Mouse (Mus musculus) kidney, postnatal 36 days (tissue): Measurements from ENCODE around the gene Gbx1.
A peak's percentile ranks its signal among the peaks of the same experiment; 100 is the strongest.
"Not testable (repeated sequence)": the region's sequence is repeated elsewhere in the genome, so short reads cannot be mapped to it uniquely, and the experiment has no call there.

Experiments used
- DNase-seq, 2 experiments: peaks; one replicate each; pipeline ENCODE4 v3.0.0; 2021 to 2022; ENCODE audit warnings: mixed read lengths in 2 of 2

Gene Gbx1

GRCm38 (mm10) chr5:24526889-24527230 is at the start of gene Gbx1:
TSS of gene Gbx1 (minus strand) at chr5:24527202.
- DNase-seq: peak in 1 of 2 experiments; percentile 63

- DNase-seq: peak in 1 of 2 experiments; percentile 42
These were observed 49.8 kb upstream of the Gbx1 start for GRCm38 (mm10) chr5:24576801-24577182.

GRCm38 (mm10) chr5:24575948-24576347 is 48.9 kb upstream of the Gbx1 start:
- no peak for DNase-seq

GRCm38 (mm10) chr5:24556709-24557108 is 29.7 kb upstream of the Gbx1 start, which contains the start of gene 4931409K22Rik:
TSS of gene 4931409K22Rik (minus strand) at chr5:24556809.
- no peak for DNase-seq

DNA sequence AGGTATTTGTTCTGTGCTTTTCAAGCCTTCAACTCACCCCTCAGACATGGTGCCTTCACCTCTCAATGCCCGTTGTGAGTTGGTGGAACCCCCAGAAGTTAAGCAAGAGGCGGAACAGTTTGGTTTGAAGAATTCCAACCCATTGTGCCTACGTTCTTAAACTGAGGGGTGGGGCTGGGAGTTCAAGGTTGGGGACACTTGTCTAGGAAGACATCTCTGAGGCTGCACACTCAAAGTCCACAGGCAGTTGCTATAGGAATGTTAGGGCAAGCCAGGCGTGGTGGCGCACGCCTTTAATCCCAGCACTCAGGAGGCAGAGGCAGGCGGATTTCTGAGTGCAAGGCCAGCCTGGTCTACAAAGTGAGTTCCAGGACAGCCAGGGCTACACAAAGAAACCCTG is 28.3 kb upstream of the Gbx1 start:
- DNase-seq: not testable (repeated sequence)

- no peak for DNase-seq
These were observed 26.7 kb upstream of the Gbx1 start for GRCm38 (mm10) chr5:24553621-24554244.

DNA sequence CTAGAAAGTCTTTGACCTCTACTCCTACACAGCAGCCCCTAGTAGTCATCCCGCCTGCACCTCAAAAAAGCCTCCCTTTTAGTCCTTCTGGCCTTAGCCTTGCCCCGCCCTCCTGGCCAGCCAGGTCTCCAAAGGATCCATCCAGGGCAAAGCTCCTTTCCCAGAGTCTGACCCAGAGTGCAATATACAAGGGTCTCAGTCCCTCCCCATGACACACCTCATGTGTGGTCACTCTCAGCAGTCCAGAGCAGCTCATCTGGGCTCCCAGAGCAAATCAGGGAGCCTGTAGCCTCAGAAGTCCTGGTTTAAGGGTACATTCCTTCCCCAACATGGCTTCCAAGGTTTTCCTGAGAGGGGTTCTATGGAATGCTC is 24.3 kb upstream of the Gbx1 start:
- DNase-seq: no peak

- peak; percentile 26 to 55 for DNase-seq
These were observed 23.8 kb upstream of the Gbx1 start for GRCm38 (mm10) chr5:24550598-24551316.

DNA sequence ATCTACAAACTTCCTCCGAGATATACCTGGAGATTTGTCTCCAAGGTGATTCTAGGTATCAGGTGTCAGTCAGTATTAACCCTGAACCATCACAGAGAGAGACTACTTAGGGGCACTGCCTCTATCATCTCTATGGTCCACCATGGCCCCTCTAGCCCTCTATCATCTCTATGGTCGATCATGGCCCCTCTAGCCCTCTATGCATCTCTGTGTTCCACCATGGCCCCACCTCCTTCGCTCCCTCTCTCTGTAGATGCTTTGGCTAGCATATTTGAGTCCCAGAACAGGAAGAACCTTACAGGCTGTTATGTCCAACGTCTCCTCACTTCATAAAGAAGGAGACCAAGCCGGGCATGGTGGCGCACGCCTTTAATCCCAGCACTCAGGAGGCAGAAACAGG is 15.6 kb upstream of the Gbx1 start:
- DNase-seq: no peak

DNA sequence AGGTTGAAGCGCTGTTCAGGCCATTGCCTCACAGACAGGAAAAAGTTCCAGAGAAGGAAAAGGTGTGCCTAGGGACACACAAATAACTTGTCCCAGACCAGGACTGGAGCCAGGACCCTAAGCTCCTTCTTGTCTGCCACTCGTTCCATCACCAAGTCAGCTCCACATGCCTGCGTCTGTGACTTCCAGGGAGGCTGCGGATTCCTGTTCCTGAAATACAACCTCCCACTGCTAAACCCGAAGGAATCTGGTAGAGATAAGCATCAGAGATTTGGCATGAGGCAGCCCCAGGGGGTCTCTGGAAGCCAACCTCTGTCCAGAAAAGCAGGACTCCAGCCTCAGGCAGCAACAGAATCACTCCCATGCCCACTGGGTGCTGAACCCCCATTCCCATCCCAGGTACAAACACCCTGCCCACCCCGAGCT is 14.2 kb upstream of the Gbx1 start:
- no peak for DNase-seq

GRCm38 (mm10) chr5:24540387-24541143 is 13.6 kb upstream of the Gbx1 start, which contains the start of gene Asb10:
TSS of gene Asb10 (minus strand) at chr5:24540978.
- DNase-seq: peak; percentile 50 to 79

- DNase-seq: no peak
These were observed 12.7 kb upstream of the Gbx1 start for GRCm38 (mm10) chr5:24539571-24540296.

GRCm38 (mm10) chr5:24537618-24538017 is 10.6 kb upstream of the Gbx1 start:
- no peak for DNase-seq

DNA sequence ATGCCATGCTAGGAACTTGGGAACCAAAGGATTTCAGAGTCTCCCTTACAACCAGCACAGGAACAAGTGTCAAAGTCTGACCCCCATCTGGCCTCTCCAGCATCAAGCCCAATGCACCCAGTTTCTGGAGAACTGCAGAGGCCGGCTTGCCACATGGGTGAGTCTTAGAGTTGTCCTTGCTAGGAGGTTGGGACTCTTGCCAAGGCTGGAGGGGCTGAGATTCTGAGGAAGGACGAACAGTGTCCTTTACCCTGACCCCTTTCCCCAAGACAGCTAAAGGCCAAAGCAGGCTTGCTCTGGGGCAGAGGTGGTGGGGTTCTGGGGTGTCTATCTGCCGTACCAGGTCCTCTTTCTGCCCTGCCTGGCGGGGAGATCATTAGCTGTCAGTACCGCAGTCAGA is 9.5 kb upstream of the Gbx1 start:
- DNase-seq: no peak

DNA sequence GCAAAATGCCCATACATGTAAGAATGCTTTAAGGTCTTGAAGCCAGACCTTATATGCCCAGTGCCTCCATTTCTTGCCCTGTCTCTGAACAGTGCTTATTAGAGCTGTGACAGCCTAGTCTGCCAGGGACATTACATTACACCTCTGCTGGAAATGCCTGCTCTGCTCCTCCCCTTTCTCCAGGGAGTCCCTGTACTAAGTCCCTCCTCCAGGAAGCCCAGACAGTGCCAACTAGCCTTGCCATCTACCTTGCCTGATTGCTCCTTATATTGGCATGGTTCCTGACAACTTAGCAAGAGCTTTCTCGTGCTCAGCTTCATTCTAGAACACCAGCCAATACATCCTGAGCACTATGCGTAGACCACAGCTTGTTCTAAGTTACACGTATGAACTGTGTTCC is 8.7 kb upstream of the Gbx1 start:
- no peak for DNase-seq

GRCm38 (mm10) chr5:24534292-24534691 is 7.3 kb upstream of the Gbx1 start:
- peak in 1 of 2 experiments; percentile 36 for DNase-seq

GRCm38 (mm10) chr5:24533391-24533790 is 6.4 kb upstream of the Gbx1 start:
- no peak for DNase-seq

GRCm38 (mm10) chr5:24530042-24530689 is 3.2 kb upstream of the Gbx1 start:
- DNase-seq: peak; percentile 90 to 95

DNA sequence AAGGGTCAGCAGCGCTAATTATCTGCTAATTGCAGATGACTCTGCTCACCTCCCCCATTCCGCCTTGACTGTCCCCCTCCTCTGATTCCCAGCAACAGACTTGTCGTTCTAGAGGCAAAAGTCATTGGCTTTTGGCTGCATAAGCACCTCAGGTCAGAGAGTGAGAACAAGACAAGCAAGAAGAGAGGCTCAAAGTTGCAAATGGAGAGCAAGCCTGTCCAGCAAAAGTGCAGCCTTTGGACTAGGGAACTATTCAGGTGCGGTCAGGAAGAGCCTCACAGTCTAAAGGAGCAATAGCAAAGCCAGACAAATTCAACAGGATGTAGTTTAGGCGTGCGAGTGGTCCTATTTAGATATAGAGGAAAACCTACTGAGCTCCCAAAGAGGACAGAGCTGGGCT is 778 bp upstream of the Gbx1 start:
- DNase-seq: no peak

- peak in 1 of 2 experiments; percentile 34 for DNase-seq
These were observed 663 bp downstream of the Gbx1 start for GRCm38 (mm10) chr5:24526190-24526888.

DNA sequence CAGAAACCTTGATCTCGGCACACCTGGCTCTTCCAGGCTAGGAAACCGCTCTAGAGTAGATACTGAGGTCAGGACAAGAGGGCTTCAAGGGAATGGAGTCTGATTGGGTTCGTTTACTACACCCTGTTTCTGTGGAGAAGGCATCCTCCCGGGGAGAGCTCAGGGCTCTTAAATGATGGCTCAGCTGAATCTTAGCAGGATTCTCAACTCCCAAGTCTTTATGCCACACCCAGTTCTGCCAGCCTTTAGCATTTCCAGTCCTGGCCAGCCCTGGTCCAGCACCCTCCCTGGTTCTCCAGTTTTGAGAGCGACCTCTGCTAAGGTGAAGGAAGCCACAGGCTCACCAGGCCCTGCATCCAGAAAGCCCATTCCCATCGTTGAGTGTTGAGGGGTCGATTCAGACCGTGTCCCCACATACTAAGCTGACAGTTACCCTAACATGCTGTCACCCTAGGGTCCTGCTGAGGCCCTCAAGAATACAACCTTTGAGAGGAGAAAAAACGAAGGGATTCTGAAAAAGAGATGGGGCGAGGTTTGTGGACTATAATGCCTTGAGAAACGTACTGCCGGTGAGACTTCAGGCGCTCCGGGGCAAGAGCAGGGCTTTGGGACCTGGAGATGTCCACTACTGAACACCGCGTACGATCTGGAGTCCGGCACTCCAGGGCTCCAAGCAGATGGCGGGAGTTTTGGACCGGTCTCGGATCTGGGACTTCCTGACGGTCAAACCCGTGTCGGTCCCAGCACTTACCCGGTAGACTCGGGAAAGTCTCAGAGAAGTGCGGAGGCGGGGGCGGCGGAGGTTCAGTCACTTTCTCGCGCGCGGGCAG is 1.4 kb downstream of the Gbx1 start:
- DNase-seq: no peak
